Mouse (Mus musculus) embryonic fibroblast, embryonic 13.5 days (primary cell): Measurements from ENCODE around the gene Ncf1.

Source experiments
- CTCF ChIP-seq: IDR thresholded peaks from 2 replicates; pipeline ENCODE4 v1.5.1; 2011; ENCODE audit warnings: mild to moderate bottlenecking, control low read depth, low read length, moderate library complexity, borderline replicate concordance; ENCODE audit not compliant: insufficient read depth
- POLR2A ChIP-seq: IDR thresholded peaks from 2 replicates; pipeline ENCODE4 v1.6.1; 2011; ENCODE audit warnings: low read depth, mild to moderate bottlenecking, control low read depth, low read length, moderate library complexity

GRCm38 (mm10) chr5:134234205-134234604, 4.8 kb upstream of the Ncf1 start:
- TF ChIP-seq CTCF (no peak), POLR2A (no peak)
